Mouse (Mus musculus) urinary bladder, postnatal 4 days (tissue): Measurements from ENCODE around the gene Gm20388.
"Not testable (repeated sequence)": the region's sequence is repeated elsewhere in the genome, so short reads cannot be mapped to it uniquely, and the experiment has no call there.

Experiments used
- DNase-seq, 2 experiments: peaks; one replicate each; pipeline ENCODE4 v3.0.0; 2021 to 2022; ENCODE audit warnings: low spot score in 2 of 2

Gm20388 gene

GRCm38 (mm10) chr8:123157888-123158465 lies 3247.3 kb downstream of the Gm20388 start, which contains the start of gene Sult5a1:
TSS of gene Sult5a1 (minus strand) at chr8:123158315.
- no peak for DNase-seq

DNA sequence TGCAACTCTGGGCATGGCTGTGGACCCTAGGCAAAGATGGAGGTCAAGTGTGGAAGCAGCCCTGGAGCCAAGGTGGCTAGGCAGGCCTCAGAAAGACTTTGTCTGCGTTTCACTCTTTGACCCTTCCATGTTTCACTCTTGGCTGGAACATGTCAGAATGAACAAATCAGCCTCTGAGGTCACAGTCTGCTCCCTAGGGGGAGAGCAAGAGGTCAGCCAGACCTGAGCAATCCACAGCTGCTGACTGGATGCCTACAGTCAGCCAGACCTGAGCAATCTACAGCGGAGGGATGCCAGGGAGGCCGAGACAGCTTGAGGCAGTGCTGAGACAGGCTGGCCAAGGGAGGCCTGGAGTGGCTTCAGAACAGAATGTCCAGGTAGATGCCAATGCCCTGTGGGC lies 3270.8 kb downstream of the Gm20388 start:
- DNase-seq, result no peak

- peak in 1 of 2 experiments; percentile 65 for DNase-seq
These were observed 3275.1 kb downstream of the Gm20388 start, which contains the start of gene Dpep1 for GRCm38 (mm10) chr8:123185566-123186409. TSS of gene Dpep1 (plus strand) at chr8:123186242.

DNA sequence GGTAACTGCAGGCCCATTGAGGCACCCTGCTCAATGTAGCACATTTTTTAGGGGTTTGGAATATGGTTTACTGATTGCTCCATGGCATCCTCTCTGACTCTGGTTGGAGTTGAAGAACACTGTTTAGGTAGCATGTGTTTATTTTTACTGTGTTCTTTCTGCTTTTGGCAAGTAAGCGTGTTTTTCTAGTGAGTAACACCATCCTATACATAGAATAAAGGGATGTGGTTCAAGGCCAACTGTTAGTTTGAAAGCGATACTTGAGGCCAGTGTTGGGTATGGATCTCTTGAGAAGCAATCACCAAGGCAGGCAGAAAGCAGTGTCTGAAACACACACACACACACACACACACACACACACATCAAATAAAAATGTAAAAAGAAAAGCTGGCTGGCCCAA lies 3277.4 kb downstream of the Gm20388 start:
- no peak for DNase-seq

DNA sequence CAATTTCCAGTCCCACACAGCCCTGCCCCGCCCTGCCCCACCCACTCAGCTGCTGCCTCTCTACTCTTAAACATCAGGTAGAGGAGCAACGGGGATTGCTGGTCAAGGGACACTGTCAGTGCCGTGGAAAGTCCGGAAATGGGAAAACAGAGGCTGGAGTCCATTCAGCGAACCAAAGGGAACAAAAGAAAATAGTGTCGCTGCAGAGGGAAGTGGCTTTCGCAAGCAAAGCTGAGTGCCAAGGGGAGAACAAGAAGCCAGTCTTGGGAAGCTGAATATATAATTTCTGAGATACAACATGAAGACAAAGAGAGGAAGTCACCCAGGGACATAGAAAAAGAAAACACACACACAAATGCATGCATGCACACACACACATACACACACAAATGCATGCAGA lies 3278.2 kb downstream of the Gm20388 start:
- DNase-seq, result no peak

- DNase-seq, result peak; percentile 72 to 85
These were observed 3280.0 kb downstream of the Gm20388 start for GRCm38 (mm10) chr8:123190678-123191077.

DNA sequence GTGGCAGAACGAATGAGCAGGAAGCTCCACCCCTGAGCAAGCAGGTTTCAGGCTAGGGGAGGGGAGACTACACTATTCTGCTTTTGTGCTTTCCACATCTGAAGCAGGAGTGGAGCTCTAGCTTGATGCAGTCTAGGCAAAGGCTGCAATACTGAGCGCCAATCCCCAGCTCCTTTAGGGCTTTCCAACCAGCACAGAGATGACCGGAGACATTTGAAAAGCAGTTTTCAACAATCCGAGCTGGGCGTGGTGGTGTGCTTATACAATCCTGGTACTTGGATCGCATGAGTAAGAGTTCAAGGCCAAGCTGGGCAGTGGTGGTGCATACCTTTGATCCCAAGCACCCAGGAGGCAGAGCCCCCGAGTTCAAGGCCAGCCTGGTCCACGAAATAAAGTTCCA lies 3281.3 kb downstream of the Gm20388 start:
- DNase-seq, result no peak

DNA sequence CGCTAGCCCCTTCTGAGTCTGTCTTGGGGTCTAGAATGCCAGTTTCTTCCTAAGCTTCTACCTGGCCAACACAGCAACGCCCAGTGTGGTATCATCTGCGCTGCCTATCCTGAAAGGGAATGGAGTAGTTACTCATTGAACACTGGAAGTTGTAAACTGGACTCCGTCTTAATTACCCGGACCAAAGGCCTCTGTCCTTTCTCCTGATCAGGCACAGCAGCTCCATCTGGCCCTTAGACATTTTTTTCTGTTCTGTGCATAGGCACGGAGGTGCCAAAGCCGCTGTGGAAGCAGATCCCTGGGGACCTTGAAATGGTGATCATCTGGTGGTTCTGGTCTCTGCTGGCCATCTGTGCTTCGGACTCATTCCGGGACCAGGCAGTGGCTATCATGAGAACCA lies 3283.1 kb downstream of the Gm20388 start:
- DNase-seq, result no peak

- DNase-seq, result not testable (repeated sequence)
These were observed 3286.4 kb downstream of the Gm20388 start for GRCm38 (mm10) chr8:123197016-123197415.

- no peak for DNase-seq
These were observed 3289.2 kb downstream of the Gm20388 start for GRCm38 (mm10) chr8:123199864-123200263.

DNA sequence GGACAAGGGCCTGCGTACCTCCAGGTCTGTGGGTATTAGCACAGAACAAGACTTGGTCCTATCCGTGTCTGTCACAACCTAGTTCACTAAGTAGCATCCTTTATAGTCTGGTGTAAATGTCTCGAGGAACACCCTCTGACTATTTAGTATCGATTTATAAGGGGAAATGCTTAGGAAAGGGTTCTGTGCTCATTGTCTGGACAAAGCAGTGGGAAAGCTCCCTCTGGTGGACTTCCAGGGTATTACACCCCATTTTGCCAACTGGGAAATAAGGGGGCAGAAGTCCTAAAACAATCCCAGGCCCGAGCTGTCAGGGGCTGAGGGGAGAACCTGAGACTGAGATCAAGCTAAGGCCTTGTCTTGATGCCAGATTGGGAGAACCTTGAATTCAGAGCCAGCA lies 3291.6 kb downstream of the Gm20388 start:
- DNase-seq, result peak; percentile 57 to 82

DNA sequence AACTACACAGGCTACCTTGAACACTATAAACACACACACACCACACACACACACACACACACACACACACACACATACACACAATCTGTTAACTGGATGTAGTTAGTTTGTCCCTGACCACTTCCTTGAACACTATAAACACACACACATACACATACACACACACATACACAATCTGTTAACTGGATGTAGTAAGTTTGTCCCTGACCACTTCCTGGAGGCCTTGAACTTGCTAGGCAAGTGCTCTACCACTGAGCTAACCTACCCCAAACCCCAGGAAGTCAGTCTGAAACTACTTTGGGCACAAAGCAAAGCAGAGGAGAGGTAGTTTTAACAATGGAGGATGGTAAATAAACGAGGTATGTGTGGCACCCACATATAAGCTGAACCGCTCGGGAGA lies 3292.9 kb downstream of the Gm20388 start:
- DNase-seq, result no peak

GRCm38 (mm10) chr8:123211876-123212275 lies 3301.2 kb downstream of the Gm20388 start:
- DNase-seq, result no peak

DNA sequence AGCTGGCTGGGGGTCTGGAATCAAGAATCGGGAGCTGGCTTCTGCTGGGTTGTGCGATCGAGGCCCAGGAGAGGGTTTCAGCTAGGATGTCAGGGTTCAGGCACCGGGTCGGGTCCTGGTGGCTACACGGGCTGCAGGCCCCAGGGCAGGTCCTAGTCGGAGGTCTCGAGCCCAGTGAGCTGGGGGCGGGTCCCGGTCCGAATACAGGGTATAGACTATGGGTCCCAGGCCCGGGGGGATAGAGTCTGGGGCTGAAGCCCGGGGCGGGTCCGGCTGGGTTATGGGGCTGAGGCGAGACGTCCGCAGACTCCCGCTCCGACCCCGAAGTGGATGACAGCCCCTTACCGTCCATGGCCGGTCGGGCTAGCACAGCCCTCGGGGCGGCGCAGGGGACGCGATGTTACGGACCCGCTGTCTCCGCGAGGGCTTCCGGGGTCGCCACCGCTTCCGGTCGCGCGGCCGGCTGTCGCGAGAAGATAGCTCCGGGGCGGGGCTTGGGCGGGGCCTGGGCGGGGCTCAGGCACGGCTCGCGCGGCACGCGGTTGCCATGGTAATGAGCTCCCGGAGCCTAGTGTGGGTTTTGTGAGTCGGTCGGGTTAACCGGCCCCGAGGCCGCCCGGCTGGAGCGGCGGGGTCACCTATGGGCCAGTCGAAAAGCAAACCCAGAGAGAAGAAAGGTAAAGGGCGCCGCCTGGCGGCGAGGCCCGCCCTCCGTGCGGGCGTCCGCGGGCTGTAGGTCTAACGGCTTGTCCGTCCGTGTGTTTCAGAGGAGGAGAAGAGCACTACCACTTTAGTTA lies 3301.9 kb downstream of the Gm20388 start, which contains the start of the genes Chmp1a and Spata33:
Chmp1a (minus strand) TSS at position 443 of the 797 bp plus-strand sequence.
Spata33 (plus strand) TSS at position 512 of the 797 bp plus-strand sequence.
- peak; percentile 90 to 91 for DNase-seq

DNA sequence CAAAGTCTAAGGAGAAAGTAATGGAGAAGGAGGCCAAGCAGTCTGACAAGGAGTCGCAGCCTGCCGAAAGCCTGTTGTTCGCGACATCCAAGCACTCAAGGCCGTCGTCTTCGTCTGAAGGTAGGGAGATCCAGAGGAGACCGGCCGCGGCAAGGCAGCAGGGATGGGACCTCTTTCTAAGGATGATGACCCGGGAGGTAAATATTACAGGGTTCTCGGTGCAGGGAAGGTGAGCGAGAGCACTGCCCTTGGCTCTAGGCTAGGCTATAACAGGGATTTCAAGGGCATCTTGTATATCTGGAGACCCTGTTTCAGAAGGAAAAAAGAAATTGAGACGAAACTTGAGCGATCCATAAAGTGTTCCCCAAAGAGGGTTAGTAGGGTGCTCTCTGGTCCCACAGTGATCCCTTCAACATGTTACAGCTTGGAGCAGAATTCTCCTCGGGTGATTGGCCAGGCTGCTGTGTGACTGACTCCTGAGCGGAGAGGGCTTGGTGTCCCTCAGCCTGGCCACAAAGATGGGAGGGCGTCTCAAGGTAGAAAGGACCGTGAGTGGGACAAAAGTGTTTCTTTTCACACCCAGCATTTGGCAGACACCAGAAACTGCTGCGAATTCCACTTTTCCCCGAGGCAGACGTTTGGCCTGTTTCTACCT lies 3302.6 kb downstream of the Gm20388 start:
- no peak for DNase-seq

DNA sequence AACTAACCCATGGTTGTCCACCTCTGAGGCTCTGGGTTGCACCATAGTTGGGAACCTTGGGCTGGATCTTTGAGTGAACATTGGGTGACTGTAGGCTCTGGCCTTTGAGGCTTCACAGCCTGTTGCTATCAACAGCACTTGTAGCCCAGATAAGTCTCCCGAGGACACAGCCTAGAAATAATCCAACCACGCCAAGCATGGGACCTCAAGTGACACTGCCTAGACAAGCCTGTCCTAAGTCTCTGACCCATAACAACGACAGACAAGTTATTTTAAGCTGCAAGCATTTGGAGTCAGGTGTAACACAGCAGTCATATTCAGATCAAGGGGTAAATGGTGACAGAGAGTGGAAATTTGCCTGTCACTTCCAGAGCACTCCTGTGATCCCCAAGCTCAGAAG lies 3304.8 kb downstream of the Gm20388 start:
- DNase-seq, result no peak

GRCm38 (mm10) chr8:123220917-123221316 lies 3310.3 kb downstream of the Gm20388 start:
- no peak for DNase-seq

- DNase-seq, result peak; percentile 87 to 96
These were observed 3313.9 kb downstream of the Gm20388 start, which contains the start of gene Cdk10 for GRCm38 (mm10) chr8:123224278-123225266. TSS of gene Cdk10 (plus strand) at chr8:123224842.

DNA sequence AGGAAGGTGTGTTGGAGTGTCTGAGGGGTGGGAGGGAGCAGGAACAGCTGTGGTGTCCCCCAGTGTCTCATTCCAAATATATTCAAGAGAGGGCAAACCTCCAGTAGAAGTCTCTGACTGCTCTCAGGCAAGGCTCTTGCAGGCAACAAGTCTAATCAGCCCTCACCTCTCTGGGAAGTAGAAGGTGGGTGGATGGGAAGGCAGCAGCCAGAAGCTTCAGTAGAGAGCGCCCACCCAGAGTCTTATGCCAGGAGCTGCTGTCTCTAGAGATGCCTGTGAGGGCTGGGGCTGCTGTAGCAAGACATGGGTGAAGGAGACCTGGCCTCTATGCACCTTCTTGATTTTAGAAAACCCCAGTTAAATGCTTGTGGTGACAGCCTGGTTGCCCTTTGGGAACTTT lies 3317.8 kb downstream of the Gm20388 start:
- DNase-seq, result no peak

GRCm38 (mm10) chr8:123230326-123230725 lies 3319.7 kb downstream of the Gm20388 start:
- DNase-seq, result not testable (repeated sequence)
